Comparison of ENCODE assay signal across 10 mouse cellular contexts in genomic region chr16:93137249-93137648, GRCm38 (mm10).
DNase-seq lines count a peak whose midpoint lies in the region; ATAC-seq and TF ChIP-seq lines count a peak whose summit lies in the region.
"Had no signal": no experiment of that assay in that cellular context is flagged by ENCODE, and none has a peak within 500 bp of the region (broad histone marks: within the 10 kb centered on the region; RNA-seq: fewer than 3 reads in every experiment).

No protein-coding gene starts in this region.

- H3K4me2 ChIP-seq in intestine, embryonic 16.5 days (ENCODE audit: low read depth, low read length): no peak overlapping the region
- H3K4me2 ChIP-seq: hindbrain, embryonic 15.5 days had no signal

- no peak overlapping the region for H3K9ac ChIP-seq in intestine, embryonic 16.5 days (ENCODE audit: low read depth, low read length)
- H3K9ac ChIP-seq: hindbrain, embryonic 15.5 days had no signal

- H3K27ac ChIP-seq in thymus, adult 2 months (ENCODE audit: control insufficient read depth, insufficient read depth, low read length): no peak overlapping the region
- H3K27ac ChIP-seq in intestine, embryonic 16.5 days (ENCODE audit: low read length): no peak overlapping the region
- no peak overlapping the region for H3K27ac ChIP-seq in midbrain, embryonic 10.5 days (replicated peaks)
- H3K27ac ChIP-seq: hindbrain, embryonic 15.5 days; macrophage had no signal

- TF ChIP-seq CTCF in thymus, adult 2 months (IDR thresholded peaks at IDR 0.05; ENCODE audit: borderline replicate concordance, control insufficient read depth, extremely low read depth, insufficient read depth, low read length, poor library complexity): no peak

- WGBS in thymus, adult 2 months: 19% methylated on average over 1 of the region's 1 CpGs
- 60% methylated on average over 1 of the region's 1 CpGs for WGBS in intestine, embryonic 16.5 days
- 56% methylated on average over 1 of the region's 1 CpGs for WGBS in midbrain, embryonic 10.5 days

- peaks cover 21% of the 10 kb centered on the region for H3K4me1 ChIP-seq in thymus, adult 2 months (replicated peaks; ENCODE audit: control insufficient read depth, insufficient read depth, low read length)
- H3K4me1 ChIP-seq in intestine, embryonic 16.5 days (ENCODE audit: control insufficient read depth, insufficient read depth, low read length): no peaks in the 10 kb centered on the region
- no peaks in the 10 kb centered on the region for H3K4me1 ChIP-seq in midbrain, embryonic 10.5 days
- H3K4me1 ChIP-seq: hindbrain, embryonic 15.5 days had no signal

- 0 out of 2 replicates have a peak, but pooled peaks have one; percentile 26 for ATAC-seq in intestine, embryonic 16.5 days

- H3K36me3 ChIP-seq in thymus, adult 2 months (ENCODE audit: control insufficient read depth, insufficient read depth, low read length): no peaks in the 10 kb centered on the region
- H3K36me3 ChIP-seq in intestine, embryonic 16.5 days (ENCODE audit: control insufficient read depth, insufficient read depth, low read length): no peaks in the 10 kb centered on the region
- H3K36me3 ChIP-seq in midbrain, embryonic 10.5 days: no peaks in the 10 kb centered on the region
- H3K36me3 ChIP-seq: hindbrain, embryonic 15.5 days had no signal

- peak; percentile 16 for DNase-seq in gastrocnemius, adult 18-20 months (ENCODE audit: low spot score)
- no peak for DNase-seq in gastrocnemius, postnatal 10 days
- peak; percentile 29 for DNase-seq in thymus, postnatal 0 days (ENCODE audit: low spot score)
- DNase-seq in thymus, adult 2 months: no peak
- DNase-seq in right cerebral cortex, postnatal 10 days (ENCODE audit: low spot score in 2 of 2): no peak
- no peak for DNase-seq in yolk sac, embryonic 10.5 days (ENCODE audit: low spot score)
- DNase-seq in midbrain, embryonic 10.5 days (ENCODE audit: low spot score): no peak

- no peak overlapping the region for H3K4me3 ChIP-seq in thymus, adult 2 months (ENCODE audit: control insufficient read depth, insufficient read depth, low read length)
- H3K4me3 ChIP-seq in intestine, embryonic 16.5 days (ENCODE audit: low read length): no peak overlapping the region
- H3K4me3 ChIP-seq in midbrain, embryonic 10.5 days: no peak overlapping the region
- H3K4me3 ChIP-seq: hindbrain, embryonic 15.5 days had no signal

- no peaks in the 10 kb centered on the region for H3K27me3 ChIP-seq in thymus, adult 2 months (ENCODE audit: control insufficient read depth, insufficient read depth, low read length)
- H3K27me3 ChIP-seq in intestine, embryonic 16.5 days (replicated peaks; ENCODE audit: control insufficient read depth, insufficient read depth, low read length): no peaks in the 10 kb centered on the region
- 0 out of 2 replicates have a peak, but pooled peaks cover 3% of the 10 kb centered on the region for H3K27me3 ChIP-seq in midbrain, embryonic 10.5 days (ENCODE audit: low read depth, poor library complexity, severe bottlenecking)

- no peak for TF ChIP-seq POLR2A in thymus, adult 2 months (IDR thresholded peaks at IDR 0.05; ENCODE audit: control insufficient read depth, extremely low read depth, insufficient read depth, low read length, poor library complexity)

- no peaks in the 10 kb centered on the region for H3K9me3 ChIP-seq in intestine, embryonic 16.5 days (ENCODE audit: control insufficient read depth, low read length)
- H3K9me3 ChIP-seq in midbrain, embryonic 10.5 days (replicated peaks): no peaks in the 10 kb centered on the region
- H3K9me3 ChIP-seq: hindbrain, embryonic 15.5 days had no signal

Comparison
In these comparisons a context has a peak if more than half of its experiments do, and no peak if none do; other contexts are left out.
1. DNase-seq: peak in gastrocnemius, adult 18-20 months (single experiment) and thymus, postnatal 0 days (single experiment); none in gastrocnemius, postnatal 10 days (single experiment), thymus, adult 2 months (single experiment), right cerebral cortex, postnatal 10 days (0 of 2), yolk sac, embryonic 10.5 days (single experiment) and midbrain, embryonic 10.5 days (single experiment).